Mouse (Mus musculus) heart, adult 2 months (tissue): ENCODE results near the gene Foxb1.

Source experiments
- CTCF ChIP-seq: fragments of 200-600 bp; IDR thresholded peaks from 2 replicates; pipeline ENCODE4 v1.8.1; 2022; ENCODE audit warnings: antibody characterized with exemption, mild to moderate bottlenecking, moderate library complexity
- EP300 ChIP-seq: fragments of 200-500 bp; IDR thresholded peaks from 2 replicates; pipeline ENCODE4 v1.6.1; 2011; ENCODE audit warnings: low read depth, low read length, control low read depth; ENCODE audit not compliant: insufficient read depth

DNA sequence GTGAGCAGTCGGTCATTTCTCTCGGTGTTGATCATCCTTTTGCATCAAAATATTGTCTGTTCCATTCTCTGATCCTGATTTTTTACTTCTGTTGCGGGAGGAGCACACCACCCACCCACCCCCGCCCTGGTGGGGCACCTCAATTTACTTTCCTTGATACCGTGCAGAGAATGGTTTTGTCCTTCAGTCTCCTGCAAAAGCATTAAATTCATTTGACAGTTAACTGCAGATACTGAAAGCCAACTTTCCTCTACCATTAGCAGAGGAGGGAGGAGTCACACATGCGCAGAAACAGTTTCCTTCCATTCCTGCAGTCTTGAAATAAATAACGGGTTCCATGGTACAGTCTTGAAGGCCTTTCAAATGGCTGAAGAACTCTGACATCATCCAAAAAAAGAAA is 46.4 kb downstream of the Foxb1 start:
- TF ChIP-seq EP300 (no peak), CTCF (no peak)
